Mouse (Mus musculus) thymus, adult 18-20 months (tissue): ENCODE data around the gene Crlf3.
"Not testable (repeated sequence)": the region's sequence is repeated elsewhere in the genome, so short reads cannot be mapped to it uniquely, and the experiment has no call there.

Source experiments
- DNase-seq, 2 experiments: peaks; one replicate each; pipeline ENCODE4 v3.0.0; 2022; ENCODE audit warnings: mixed read lengths in 2 of 2

The Crlf3 gene

DNA sequence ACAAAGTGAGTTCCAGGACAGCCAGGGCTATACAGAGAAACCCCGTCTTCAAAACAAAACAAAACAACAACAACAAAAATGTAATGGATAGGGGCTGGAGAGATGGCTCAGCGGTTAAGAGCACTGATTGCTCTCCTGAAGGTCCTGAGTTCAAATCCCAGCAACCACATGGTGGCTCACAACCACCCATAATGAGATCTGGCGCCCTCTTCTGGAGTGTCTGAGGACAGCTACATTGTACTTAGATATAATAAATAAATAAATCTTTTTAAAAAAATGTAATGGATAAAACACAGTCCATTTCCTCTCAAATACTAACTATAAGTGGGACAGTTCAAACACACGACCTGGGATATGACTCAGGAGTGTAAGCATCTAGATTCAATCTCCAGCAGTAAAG is 14.4 kb downstream of the Crlf3 start:
- DNase-seq: not testable (repeated sequence)

DNA sequence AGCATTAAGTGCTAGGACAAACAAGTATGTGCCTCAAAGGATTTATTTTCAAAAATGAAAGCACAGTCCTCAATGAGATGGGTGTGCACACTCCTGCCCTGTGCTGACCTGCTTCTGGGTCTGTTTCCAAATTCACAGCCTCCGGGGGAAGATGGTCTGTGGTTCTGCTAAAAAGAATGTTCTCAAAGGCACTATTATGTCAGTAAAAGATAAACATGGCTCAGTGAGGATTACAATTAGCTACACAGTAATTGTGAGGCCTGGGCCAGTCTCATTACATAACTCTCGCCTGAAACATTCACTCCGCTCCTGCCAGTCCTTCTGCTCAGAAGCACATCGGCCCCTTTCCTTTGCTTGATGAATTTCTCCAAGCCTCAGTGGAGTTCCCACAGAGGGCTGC is 18.6 kb downstream of the Crlf3 start:
- DNase-seq: no peak

DNA sequence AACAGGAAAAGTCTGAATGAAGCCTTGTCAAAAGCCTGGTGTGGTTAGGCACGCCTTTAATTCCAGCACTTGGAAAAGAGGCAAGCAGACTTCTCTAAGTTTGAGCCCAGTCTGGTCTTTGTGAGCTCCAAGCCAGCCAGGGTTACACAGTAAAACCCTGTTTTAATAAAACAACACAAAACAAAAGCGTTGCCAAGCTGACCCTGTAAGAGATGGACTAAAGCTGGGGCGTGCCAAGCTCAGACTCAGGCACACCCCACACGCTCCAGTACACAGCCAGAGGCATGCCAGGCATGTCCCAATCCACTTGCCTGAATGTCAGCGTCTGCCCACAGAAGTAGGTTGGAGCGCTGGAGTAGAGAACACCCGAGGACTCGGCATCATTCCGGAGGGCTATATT is 24.6 kb downstream of the Crlf3 start:
- DNase-seq: no peak

DNA sequence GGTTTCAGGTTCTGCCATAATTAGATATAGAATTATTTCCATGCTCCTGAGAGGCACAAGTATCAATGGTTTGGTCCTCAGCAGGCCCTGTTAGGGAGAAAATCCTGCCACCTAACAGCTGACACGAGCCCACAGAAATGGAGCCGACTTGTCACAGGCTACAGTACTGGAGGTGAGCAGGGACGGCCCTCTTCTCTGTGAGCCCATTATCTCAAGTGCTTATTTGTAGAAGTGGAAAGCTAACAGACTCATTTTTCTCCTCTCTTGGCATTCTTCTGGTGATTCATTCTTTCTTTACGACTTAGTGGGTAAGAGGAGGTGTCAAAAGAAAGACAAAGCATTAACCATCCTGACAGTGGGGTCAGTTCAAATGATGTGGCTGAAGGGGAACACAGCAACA is 26.1 kb downstream of the Crlf3 start:
- no peak for DNase-seq

DNA sequence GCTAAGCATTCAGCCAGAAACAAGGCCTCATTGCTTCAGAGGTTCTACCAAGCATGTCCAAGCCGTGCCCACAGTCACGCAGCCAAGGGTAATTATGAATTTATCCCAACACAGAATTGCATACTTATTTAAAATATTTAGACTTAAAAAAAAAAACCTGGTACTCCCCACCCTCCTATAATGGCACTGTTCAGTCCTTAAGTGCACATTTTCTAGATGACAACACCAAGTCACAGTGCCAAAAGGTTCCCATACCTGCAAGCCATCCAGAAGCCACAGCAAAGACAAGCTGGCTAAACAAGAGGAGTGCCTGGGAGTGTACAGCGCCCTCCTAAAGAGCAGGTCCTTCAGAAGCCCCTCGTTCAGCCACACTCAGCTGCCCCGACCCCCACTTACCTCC is 27.6 kb downstream of the Crlf3 start:
- DNase-seq: no peak

DNA sequence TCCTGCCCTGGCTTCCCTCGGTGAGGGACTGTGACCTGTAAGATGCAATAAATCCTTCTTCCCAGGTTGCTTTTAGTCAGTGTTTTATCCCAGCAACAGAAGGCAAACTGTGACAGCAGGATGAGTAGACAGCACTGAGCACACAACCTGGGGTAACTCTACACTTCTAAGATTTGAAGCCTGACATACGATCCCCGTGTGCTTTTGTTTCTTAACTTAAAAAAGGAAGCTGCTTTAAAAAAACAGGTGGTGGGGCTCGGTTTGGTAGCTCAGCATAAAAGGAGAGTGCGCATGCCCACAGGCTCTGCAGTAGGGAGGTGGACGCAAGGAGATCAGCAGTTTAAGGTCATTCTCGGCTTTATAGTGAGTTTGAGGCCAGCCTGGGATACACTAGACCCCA is 28.3 kb downstream of the Crlf3 start:
- no peak for DNase-seq

DNA sequence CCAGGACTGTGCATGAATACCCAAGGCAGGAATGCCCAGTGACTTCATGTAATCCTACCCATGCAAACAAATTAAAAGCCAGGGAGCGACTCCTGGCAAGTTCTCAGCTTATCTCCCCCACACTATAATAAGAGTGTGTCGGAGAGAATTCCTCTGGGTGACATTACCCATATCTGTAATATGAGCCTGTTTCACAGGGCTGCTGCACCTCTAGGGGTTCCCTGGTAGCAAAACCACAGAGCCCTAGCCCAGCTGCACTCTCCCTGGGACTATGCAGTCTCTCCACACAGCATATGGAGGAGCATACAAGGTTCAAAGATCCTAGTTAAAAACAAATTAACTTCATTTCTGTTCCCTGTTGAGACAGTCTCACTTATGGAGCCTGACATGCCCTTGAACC is 30.7 kb downstream of the Crlf3 start:
- no peak for DNase-seq

DNA sequence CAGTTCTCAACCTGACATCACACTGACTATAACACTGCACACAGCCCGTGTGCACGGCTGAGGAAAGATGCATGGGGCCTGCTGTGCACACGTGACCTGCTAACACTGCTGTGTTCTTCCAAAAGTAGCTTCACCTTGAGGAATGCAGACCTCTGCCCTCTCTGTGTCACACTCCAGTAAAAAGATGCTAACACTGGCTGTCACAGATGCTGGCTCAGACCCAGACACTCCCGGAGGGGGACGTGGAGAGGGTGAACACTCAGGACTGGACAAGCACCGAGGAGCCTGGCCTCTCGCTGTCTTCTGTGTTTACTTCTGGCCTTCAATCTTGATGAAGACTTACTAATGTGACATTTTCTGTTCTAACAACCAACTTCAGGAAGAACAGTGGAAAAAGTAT is 33.9 kb downstream of the Crlf3 start:
- DNase-seq: no peak

DNA sequence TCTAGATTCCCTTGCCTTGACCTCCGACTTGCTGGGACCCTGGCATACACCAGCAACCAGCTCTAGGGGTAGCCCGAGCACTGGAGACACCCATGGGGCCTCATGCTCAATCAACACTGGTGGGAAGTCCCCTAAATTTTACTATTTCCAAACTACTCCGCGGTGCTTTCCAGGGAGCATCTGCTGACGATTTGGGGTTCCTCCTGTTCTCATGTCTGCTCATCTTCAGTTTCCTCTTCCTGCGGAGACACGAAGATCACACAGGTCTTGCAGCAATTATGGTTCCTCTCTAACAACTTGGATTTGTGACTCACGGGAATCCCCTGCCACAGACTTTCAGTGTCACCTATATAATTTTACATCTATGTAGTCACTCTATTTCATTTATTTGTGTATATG is 37.4 kb downstream of the Crlf3 start:
- DNase-seq: no peak

DNA sequence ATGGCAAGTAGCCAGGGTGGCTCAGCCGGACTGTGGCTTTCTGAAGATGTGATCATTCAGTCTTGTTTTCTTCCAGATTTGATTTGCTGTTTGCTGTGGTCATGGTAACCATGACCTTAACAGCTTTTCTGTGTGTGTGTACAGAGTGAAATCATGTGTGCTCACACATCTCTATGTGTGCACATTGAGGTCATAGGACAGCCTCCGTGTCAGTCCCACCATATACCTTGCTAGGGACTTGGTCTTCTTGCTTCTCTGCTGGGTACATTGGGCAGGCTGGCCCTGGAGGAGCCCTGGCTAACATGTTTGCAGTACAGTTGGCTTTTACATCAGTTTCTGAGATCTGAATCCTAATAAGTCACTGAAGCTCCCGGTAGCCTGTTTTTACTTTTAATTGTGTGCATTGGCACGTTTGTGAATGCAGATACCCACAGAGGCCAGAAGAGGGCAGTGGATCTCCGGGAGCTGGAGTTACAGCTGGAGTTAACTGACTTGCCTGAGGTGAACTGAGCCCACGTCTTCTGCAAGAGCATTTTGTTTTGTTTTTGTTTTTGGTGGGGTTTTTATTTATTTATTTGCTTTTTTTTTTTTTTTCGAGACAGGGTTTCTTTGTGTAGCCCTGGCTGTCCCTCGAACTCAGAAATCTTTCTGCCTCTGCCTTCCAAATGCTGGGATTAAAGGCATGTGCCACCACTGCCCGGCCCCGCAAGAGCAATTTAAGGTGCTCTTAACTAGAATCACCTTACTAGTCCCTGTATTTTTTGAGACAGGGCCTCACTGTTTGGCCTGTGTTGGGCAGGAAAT is 38.0 kb downstream of the Crlf3 start:
- DNase-seq: peak; percentile 28 to 30

DNA sequence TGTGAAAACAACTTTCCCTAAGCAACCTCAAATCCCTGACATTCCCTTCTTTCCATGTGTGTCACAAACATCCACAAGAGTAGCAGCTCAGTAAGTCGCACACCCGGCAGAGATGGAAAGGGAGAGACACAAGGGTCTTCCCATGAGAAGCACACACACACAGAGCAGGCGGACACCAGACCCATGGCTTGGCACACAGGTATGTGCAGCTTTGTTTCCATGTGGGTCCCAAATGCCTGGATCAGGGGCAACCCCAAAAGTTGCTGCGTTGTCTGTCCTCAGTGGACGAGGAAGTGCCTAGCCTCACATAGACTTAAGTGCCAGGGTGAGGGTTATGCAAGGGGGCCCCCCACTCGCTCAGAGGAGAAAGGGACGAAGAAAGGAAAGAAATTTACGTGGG is 43.3 kb downstream of the Crlf3 start:
- DNase-seq: no peak

DNA sequence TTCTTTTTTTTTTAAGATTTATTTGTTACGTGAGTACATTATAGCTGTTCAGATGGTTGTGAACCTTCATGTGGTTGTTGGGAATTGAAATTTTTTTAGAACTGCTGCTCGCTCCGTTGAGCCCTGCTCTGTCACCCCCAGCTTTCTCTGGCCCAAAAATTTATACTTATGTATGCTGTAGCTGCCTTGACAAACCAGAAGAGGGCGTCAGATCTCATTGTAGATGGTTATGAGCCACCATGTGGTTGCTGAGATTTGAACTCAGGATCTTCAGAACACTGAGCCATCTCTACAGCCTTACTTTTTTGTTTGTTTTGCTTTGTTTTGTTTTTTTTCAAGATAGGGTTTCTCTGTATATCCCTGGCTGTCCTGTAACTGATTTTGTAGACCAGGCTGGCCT is 59.5 kb downstream of the Crlf3 start:
- no peak for DNase-seq

DNA sequence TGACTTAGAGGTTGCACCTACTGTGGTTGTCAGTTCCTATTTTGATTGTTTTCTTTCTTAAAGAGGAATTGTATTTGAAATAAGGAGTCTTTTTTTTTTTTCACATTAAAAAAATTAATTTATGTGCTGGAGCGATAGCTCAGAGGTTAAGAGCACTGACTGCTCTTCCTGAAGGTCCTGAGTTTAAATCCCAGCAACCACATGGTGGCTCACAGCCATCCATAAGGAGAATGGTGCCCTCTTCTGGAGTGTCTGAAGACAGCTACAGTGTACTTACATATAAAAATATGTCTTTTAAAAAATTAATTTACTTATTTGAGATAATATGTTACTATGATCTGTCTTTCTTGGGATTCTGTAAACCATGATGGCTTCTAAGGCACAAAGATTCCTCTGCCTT is 61.0 kb downstream of the Crlf3 start:
- DNase-seq: no peak

DNA sequence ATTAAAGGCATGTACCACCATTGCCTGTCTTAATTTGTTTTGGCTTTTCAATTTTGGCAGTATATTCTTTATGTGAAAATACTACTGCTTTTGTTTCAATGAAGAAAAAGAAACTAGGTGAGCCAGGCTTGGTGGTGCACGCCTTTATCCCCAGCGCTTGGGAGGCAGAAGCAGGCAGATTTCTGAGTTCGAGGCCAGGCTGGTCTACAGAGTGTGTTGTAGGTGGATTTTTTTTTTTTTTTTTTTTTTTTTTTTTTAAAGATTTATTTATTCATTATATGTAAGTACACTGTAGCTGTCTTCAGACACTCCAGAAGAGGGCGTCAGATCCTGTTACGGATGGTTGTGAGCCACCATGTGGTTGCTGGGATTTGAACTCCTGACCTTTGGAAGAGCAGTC is 64.3 kb downstream of the Crlf3 start:
- DNase-seq: not testable (repeated sequence)
